Mouse (Mus musculus): ENCODE data around the gene 6030468B19Rik. TPM values are rescaled to one million over a fixed set of nuclear protein-coding genes. Genes with fewer than 3 reads are reported as not detected.
A peak's percentile ranks its signal among the peaks of the same experiment; 100 is the strongest.

6030468B19Rik gene
- polyA plus RNA-seq (2016; fragmentation: Nextera tagmentation; extraction: Ambion mirVana) = 0.71 and 1.7 TPM in 2 replicates

DNA sequence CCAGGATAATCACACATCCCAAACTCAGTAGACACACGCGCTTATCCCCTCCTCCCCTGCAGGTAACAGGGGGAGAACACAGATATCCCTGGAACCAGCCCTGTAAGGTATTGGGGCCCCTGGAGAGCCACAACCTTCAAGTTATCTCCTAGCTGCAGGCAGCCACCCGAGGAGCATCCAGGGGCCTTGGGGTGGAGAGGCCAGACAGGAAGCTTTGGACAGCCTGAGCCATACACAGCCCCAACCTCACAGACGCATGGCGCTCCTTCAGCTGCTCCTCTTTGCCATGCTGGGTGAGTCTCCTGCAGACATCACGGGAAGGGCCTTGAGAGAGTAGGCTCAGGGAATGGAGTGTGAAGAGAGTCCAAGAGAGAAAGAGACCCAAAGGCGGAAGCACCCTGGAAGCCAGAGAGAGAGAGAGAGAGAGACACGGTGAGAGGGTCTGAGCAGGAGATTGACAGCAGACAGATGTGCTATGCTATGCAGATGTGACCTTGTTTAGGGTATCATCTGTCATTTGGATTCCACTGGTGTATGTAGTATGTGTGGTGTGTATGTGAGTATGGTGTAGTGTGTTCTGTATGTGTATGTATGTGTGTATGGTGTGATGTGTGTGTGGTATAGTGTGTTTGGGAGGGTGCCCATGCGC is at the start of gene 6030468B19Rik:
Gene 6030468B19Rik, plus strand, starts transcription at position 150 of the 649 bp plus-strand sequence.
- Histone ChIP-seq H3K36me3 (no peaks in the 10 kb centered on the region), H3K9me3 (replicated peaks) (no peaks in the 10 kb centered on the region), H3K27me3 (replicated peaks) (peaks cover 9% of the 10 kb centered on the region; the same call in 1 of the 2 replicates), H3K4me3 (peak within 1 kb of the TSS; percentile 4; the same call in 1 of the 2 replicates), H3K4me1 (replicated peaks) (peaks cover 23% of the 10 kb centered on the region), H3K9ac (peak within 1 kb of the TSS; percentile 28; the same call in 1 of the 2 replicates), H3K4me2 (peak within 1 kb of the TSS; percentile 30), H3K27ac (ENCODE audit: poor library complexity, severe bottlenecking) (no peak within 1 kb of the TSS)
- ATAC-seq (ENCODE audit: insufficient number of reproducible peaks, low FRiP score) = peak; percentile 70
- 33% methylated on average over 9 of the region's 9 CpGs for WGBS

DNA sequence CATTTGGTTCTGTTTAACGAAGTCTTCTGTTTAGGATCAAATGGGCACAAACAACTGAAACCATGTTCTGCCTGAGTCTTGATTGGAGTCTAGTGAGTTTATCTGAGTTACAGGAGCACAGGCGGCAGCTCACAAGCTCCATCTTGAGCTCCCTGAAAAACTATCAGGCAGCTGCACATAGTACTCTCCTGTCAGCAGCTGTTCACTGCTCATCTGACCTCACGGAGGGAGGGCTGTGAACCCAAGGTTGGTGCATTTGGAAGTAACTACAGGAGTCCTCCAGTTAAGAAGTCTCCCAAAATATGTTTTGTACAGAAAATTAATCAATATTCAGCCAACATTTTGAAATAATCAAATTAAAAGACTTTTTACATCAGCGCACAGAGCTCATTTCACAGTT is 48.8 kb upstream of the 6030468B19Rik start:
- Histone ChIP-seq H3K27me3 (replicated peaks) (no peaks in the 10 kb centered on the region), H3K36me3 (peaks cover 95% of the 10 kb centered on the region), H3K4me1 (replicated peaks) (no peaks in the 10 kb centered on the region), H3K4me2 (no peak overlapping the region), H3K9ac (no peak overlapping the region), H3K27ac (ENCODE audit: poor library complexity, severe bottlenecking) (no peak overlapping the region), H3K9me3 (replicated peaks) (no peaks in the 10 kb centered on the region), H3K4me3 (no peak overlapping the region)
- no peak for ATAC-seq (ENCODE audit: insufficient number of reproducible peaks, low FRiP score)
- WGBS = 73% methylated on average over 4 of the region's 4 CpGs

DNA sequence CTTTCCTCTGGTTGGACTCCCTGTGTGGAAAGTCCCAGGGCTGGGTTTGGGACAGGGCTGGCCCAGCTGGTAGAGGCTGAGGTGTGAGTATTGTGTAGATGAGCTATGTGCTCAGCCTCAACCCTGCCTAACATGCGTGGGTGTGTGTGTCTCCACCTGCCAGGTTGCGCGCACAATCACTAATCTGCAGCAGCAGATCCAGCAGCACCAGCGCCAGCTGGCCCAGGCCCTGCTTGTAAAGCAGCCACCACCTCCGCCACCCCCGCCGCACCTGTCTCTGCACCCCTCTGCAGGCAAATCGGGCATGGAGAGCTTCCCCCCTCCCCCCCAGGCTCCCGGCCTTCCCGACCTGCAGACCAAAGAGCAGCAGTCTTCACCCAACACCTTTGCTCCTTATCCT is 48.0 kb upstream of the 6030468B19Rik start:
- Histone ChIP-seq H3K4me1 (replicated peaks) (no peaks in the 10 kb centered on the region), H3K9me3 (replicated peaks) (no peaks in the 10 kb centered on the region), H3K36me3 (peaks cover 95% of the 10 kb centered on the region), H3K27me3 (replicated peaks) (no peaks in the 10 kb centered on the region), H3K27ac (ENCODE audit: poor library complexity, severe bottlenecking) (no peak overlapping the region), H3K4me2 (no peak overlapping the region), H3K4me3 (no peak overlapping the region), H3K9ac (no peak overlapping the region)
- WGBS = 87% methylated on average over 10 of the region's 10 CpGs
- ATAC-seq (ENCODE audit: insufficient number of reproducible peaks, low FRiP score) = no peak

DNA sequence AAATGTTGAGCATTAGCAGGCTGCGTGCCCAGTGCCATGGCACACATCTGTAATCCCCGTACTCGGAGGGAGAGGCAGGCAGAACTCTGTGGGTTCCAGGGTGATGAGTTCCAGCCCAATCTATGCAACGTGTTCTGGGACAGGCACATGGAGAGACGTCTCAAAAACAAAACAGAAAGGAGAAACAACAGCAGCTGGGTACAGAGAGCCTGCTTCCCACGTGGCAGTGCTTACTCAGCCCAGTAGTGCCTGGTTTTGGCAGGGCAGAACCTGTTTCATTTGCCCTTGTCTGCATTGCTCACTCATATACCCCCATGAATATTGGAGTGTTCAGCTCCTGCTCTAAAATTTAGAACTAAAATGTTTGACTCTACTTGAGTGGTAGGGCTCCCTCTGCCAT is 45.9 kb upstream of the 6030468B19Rik start:
- Histone ChIP-seq H3K27me3 (replicated peaks) (no peaks in the 10 kb centered on the region), H3K27ac (ENCODE audit: poor library complexity, severe bottlenecking) (no peak overlapping the region), H3K9me3 (replicated peaks) (no peaks in the 10 kb centered on the region), H3K4me2 (no peak overlapping the region), H3K9ac (no peak overlapping the region), H3K4me1 (replicated peaks) (no peaks in the 10 kb centered on the region), H3K4me3 (no peak overlapping the region), H3K36me3 (peaks cover 97% of the 10 kb centered on the region)
- WGBS = 85% methylated on average over 6 of the region's 6 CpGs
- ATAC-seq (ENCODE audit: insufficient number of reproducible peaks, low FRiP score) = no peak

DNA sequence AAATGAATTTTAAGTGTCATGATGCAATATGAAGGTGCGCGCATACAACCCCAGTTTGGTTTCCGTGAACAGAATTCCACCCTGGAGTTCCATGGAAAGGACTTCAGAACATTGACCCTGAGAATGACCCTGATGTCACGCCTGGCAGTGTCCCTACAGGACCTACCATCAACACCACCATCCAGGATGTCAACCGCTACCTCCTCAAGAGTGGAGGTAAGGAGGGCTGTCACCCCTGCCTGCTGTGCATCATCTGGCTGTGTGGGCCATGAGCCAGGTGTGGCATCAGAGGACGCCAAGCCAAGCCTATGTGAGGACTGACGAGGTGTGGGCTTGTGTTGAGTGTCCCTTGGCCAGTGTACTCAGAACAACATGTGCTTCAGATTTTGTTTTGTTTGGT is 41.6 kb upstream of the 6030468B19Rik start:
- Histone ChIP-seq H3K4me2 (no peak overlapping the region), H3K9me3 (replicated peaks) (no peaks in the 10 kb centered on the region), H3K9ac (no peak overlapping the region), H3K27me3 (replicated peaks) (no peaks in the 10 kb centered on the region), H3K36me3 (peaks cover 98% of the 10 kb centered on the region), H3K27ac (ENCODE audit: poor library complexity, severe bottlenecking) (no peak overlapping the region), H3K4me1 (replicated peaks) (no peaks in the 10 kb centered on the region), H3K4me3 (no peak overlapping the region)
- no peak for ATAC-seq (ENCODE audit: insufficient number of reproducible peaks, low FRiP score)
- WGBS = 97% methylated on average over 7 of the region's 7 CpGs

DNA sequence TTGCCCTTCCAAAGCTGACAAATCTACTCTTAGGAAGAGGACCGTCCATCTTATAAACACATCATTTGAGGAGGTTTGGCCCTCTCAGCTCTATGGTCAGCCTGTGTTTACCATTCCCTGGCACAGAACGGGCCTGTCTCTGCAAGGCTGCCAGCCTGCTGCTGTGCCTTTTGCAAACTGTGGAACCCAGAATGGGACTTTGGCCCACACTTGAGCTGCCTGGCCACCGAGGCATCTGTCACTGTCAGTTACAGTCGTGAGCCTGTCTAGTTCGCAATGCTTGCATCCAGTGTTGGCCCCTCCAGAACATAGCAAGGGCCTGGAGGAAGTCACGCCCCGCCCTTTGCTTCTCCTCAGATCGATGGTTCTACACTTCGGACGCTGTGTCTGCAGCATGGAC is 38.2 kb upstream of the 6030468B19Rik start:
- H3K9me3 ChIP-seq (replicated peaks) = no peaks in the 10 kb centered on the region
- no peaks in the 10 kb centered on the region for H3K27me3 ChIP-seq (replicated peaks)
- no peak overlapping the region for H3K9ac ChIP-seq
- no peak for ATAC-seq (ENCODE audit: insufficient number of reproducible peaks, low FRiP score)
- peaks cover 87% of the 10 kb centered on the region for H3K36me3 ChIP-seq
- H3K4me2 ChIP-seq = no peak overlapping the region
- no peak overlapping the region for H3K27ac ChIP-seq (ENCODE audit: poor library complexity, severe bottlenecking)
- H3K4me3 ChIP-seq = no peak overlapping the region
- no peaks in the 10 kb centered on the region for H3K4me1 ChIP-seq (replicated peaks)
- WGBS = 89% methylated on average over 10 of the region's 10 CpGs

DNA sequence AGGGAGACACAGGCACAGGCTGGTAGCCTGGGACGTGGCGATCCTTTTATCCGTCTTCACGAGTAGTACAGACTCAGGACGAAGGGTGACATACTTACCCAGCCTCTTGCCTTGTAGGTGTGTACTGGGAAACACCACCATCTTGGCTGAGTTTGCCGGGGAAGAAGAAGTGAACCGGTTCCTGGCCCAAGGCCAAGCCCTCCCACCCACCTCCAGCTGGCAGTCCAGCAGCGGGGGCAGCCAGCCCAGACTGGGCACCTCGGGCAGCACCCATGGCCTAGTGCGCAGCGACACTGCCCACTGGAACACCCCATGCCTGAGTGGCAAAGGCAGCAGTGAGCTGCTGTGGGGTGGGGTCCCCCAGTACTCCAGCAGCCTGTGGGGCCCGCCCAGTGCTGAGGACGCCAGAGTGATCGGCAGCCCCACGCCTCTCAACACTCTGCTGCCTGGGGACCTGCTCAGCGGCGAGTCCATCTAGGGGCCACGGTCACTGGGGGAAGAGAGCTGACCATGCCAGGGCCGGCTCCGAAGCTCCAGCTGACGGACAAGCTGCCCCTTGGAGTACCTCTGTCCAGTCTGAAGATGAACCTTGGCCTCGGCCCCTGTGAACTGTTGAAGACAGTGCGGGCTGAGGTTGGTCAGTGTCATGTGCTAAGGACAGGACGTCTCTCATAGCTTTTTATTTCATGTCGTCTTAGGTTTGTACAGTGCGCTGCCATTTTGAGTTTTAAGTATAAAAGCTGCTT is 36.9 kb upstream of the 6030468B19Rik start:
- Histone ChIP-seq H3K36me3 (peaks cover 86% of the 10 kb centered on the region), H3K4me1 (replicated peaks) (no peaks in the 10 kb centered on the region), H3K9ac (no peak overlapping the region), H3K27me3 (replicated peaks) (no peaks in the 10 kb centered on the region), H3K4me3 (no peak overlapping the region), H3K9me3 (replicated peaks) (no peaks in the 10 kb centered on the region), H3K4me2 (no peak overlapping the region), H3K27ac (ENCODE audit: poor library complexity, severe bottlenecking) (no peak overlapping the region)
- ATAC-seq (ENCODE audit: insufficient number of reproducible peaks, low FRiP score) = no peak
- WGBS = 89% methylated on average over 26 of the region's 26 CpGs

DNA sequence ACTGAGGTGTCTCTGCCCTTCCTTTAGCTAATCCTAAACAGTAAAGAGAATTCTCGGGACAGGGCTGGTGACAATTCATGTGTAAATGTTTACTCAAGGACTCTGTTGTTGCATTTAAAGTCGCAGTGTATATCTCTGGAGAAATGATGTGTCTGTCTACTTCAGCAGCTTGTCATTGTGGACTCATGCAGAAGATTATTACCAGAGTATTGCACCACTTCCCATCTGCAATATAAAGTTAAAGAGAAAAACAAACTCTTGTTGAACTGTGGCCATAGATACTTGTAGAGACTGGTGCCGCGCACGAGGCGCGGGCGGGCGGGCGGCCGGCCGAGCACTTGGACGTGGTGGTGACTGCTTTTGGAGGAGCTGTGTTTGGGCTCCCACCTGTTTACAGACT is 35.7 kb upstream of the 6030468B19Rik start:
- Histone ChIP-seq H3K4me1 (replicated peaks) (peaks cover 6% of the 10 kb centered on the region; the same call in 1 of the 2 replicates), H3K27ac (ENCODE audit: poor library complexity, severe bottlenecking) (no peak overlapping the region), H3K4me2 (no peak overlapping the region), H3K27me3 (replicated peaks) (no peaks in the 10 kb centered on the region), H3K36me3 (peaks cover 86% of the 10 kb centered on the region), H3K9ac (no peak overlapping the region), H3K9me3 (replicated peaks) (no peaks in the 10 kb centered on the region), H3K4me3 (no peak overlapping the region)
- WGBS = 91% methylated on average over 13 of the region's 13 CpGs
- no peak for ATAC-seq (ENCODE audit: insufficient number of reproducible peaks, low FRiP score)

DNA sequence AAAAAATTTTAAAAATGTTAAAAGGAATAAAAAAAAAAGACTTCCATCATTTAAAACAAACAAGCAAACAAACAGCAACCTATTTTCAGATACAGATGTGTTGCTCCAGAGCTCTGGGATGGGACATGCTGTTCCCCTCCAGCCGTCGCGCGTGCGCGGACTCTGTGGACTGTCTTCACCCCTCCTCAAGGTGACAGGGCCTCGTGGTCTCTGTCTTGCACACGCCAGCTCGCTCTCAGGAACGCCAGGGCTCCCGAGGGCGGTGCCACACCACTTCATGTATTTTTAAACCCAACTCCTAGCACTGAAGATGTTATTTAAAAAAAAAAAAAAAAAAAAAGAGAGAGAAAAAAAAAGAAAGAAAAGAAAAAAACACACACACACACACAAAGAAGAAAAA is 35.2 kb upstream of the 6030468B19Rik start:
- no peak overlapping the region for H3K9ac ChIP-seq
- H3K4me2 ChIP-seq = no peak overlapping the region
- H3K4me1 ChIP-seq (replicated peaks) = peaks cover 6% of the 10 kb centered on the region; the same call in 1 of the 2 replicates
- peaks cover 83% of the 10 kb centered on the region for H3K36me3 ChIP-seq
- no peaks in the 10 kb centered on the region for H3K27me3 ChIP-seq (replicated peaks)
- no peak overlapping the region for H3K4me3 ChIP-seq
- no peaks in the 10 kb centered on the region for H3K9me3 ChIP-seq (replicated peaks)
- no peak for ATAC-seq (ENCODE audit: insufficient number of reproducible peaks, low FRiP score)
- 54% methylated on average over 12 of the region's 12 CpGs for WGBS
- no peak overlapping the region for H3K27ac ChIP-seq (ENCODE audit: poor library complexity, severe bottlenecking)

DNA sequence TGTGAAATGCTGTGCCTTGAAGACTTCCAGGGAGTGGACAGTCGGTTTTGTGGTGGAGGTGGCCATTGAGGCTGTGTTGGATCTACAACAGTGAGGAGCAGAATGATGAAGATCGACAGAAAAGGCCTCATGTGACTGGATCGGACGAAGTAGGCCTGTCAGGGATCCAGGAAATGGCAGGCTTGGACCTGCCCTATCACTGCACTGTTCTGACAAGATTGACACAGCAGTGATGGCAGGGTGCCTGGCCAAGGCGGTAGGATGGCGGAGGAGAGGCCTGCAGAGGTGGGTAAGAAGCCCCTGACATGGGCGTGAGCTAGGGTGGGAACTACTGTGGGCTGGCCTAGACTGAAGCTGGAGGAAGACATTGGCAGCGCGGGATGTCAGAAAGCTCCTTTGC is 33.1 kb upstream of the 6030468B19Rik start:
- peaks cover 75% of the 10 kb centered on the region for H3K36me3 ChIP-seq
- H3K9me3 ChIP-seq (replicated peaks) = no peaks in the 10 kb centered on the region
- 84% methylated on average over 9 of the region's 9 CpGs for WGBS
- no peak overlapping the region for H3K27ac ChIP-seq (ENCODE audit: poor library complexity, severe bottlenecking)
- H3K4me3 ChIP-seq = no peak overlapping the region
- ATAC-seq (ENCODE audit: insufficient number of reproducible peaks, low FRiP score) = no peak
- H3K4me1 ChIP-seq (replicated peaks) = peaks cover 13% of the 10 kb centered on the region
- H3K4me2 ChIP-seq = no peak overlapping the region
- H3K9ac ChIP-seq = no peak overlapping the region
- H3K27me3 ChIP-seq (replicated peaks) = no peaks in the 10 kb centered on the region

DNA sequence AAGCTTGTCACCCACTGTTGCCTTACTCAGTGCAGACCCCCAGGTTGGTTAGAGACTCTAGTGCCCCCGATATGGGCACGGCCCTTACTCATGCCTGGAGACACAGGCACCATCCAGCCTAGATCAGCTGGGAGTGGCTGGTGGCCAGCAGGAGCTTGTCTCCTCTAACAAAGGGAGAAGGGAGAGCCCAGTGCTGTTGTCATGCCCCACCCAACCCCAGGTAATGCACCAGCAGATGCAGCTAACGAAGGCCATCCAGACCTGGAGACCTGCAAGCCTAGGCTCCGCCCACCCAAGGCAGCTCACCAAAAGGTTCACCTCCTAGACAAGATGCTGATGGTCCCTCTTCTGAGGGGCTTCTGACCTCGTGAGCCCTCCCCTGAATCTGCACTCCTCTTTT is 32.1 kb upstream of the 6030468B19Rik start:
- Histone ChIP-seq H3K4me3 (no peak overlapping the region), H3K4me1 (replicated peaks) (peaks cover 15% of the 10 kb centered on the region), H3K27ac (ENCODE audit: poor library complexity, severe bottlenecking) (no peak overlapping the region), H3K27me3 (replicated peaks) (no peaks in the 10 kb centered on the region), H3K9me3 (replicated peaks) (no peaks in the 10 kb centered on the region), H3K9ac (no peak overlapping the region), H3K36me3 (peaks cover 75% of the 10 kb centered on the region), H3K4me2 (no peak overlapping the region)
- ATAC-seq (ENCODE audit: insufficient number of reproducible peaks, low FRiP score) = no peak
- WGBS = 86% methylated on average over 5 of the region's 5 CpGs
